In the genomic region with DNA sequence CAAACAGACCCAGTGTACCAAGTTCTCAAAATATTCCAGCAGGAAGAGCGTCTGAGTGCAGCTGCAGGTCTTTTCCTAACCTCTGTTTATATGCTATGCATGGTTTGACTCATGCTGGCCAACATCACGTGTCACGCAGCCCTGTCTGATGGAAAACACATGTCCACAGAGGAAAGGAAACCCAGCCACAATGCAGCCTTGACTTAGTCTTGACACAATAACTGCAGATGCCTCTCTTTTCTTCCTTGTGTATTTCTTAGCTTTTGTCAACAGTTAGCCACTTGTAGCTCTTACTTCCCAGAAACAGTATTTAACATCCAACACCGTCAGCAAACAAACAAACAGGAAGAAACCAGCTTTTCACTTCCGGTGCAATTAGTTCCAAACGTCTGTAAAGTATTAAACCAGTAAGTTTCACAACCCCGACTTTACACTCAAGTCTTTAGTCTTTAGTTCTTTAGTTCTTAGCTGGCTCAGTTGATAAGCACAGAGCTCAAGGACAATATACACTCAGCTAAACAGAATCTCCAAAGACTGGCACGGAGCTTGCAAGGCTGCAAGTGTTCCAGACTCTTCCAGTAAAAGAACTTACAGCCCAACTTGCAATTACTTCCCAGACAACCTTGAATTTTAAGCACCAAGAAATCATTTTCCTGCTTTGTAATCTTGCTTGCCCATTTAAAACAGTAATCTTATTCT, we compare ENCODE assay signal across 8 mouse cellular contexts.
DNase-seq lines count a peak whose midpoint lies in the region; ATAC-seq and TF ChIP-seq lines count a peak whose summit lies in the region.

No protein-coding gene starts in this region.

- no peak for TF ChIP-seq EP300 in heart, postnatal 0 days (IDR thresholded peaks at IDR 0.05; ENCODE audit: low read depth)

- no peaks in the 10 kb centered on the region for H3K27me3 ChIP-seq in heart, postnatal 0 days (ENCODE audit: control insufficient read depth, insufficient read depth, low read length)
- no peaks in the 10 kb centered on the region for H3K27me3 ChIP-seq in limb, embryonic 13.5 days
- no peaks in the 10 kb centered on the region for H3K27me3 ChIP-seq in midbrain, embryonic 14.5 days (ENCODE audit: control insufficient read depth, insufficient read depth, low read length)

- no peaks in the 10 kb centered on the region for H3K36me3 ChIP-seq in heart, postnatal 0 days (replicated peaks; ENCODE audit: control insufficient read depth, insufficient read depth, low read length)
- no peaks in the 10 kb centered on the region for H3K36me3 ChIP-seq in limb, embryonic 13.5 days
- no peaks in the 10 kb centered on the region for H3K36me3 ChIP-seq in midbrain, embryonic 14.5 days (ENCODE audit: control insufficient read depth, insufficient read depth, low read length)

- no peak for TF ChIP-seq CTCF in heart, postnatal 0 days (IDR thresholded peaks at IDR 0.05; ENCODE audit: low read depth)

- WGBS in heart, postnatal 0 days: 38% methylated on average over 8 of the region's 8 CpGs
- WGBS in limb, embryonic 13.5 days: 14% methylated on average over 8 of the region's 8 CpGs
- 86% methylated on average over 8 of the region's 8 CpGs for WGBS in midbrain, embryonic 14.5 days

- peak overlapping the region; percentile 63 for H3K27ac ChIP-seq in heart, postnatal 0 days (ENCODE audit: low read depth)
- H3K27ac ChIP-seq in limb, embryonic 13.5 days: peak overlapping the region; percentile 80
- no peak overlapping the region for H3K27ac ChIP-seq in midbrain, embryonic 14.5 days (replicated peaks; ENCODE audit: low read depth, low read length)

- H3K4me1 ChIP-seq in heart, postnatal 0 days (ENCODE audit: control insufficient read depth, insufficient read depth): peaks cover 29% of the 10 kb centered on the region
- H3K4me1 ChIP-seq in limb, embryonic 13.5 days: peaks cover 34% of the 10 kb centered on the region
- H3K4me1 ChIP-seq in midbrain, embryonic 14.5 days (ENCODE audit: control insufficient read depth, insufficient read depth, low read length): no peaks in the 10 kb centered on the region

- peak; percentile 18 for DNase-seq in adrenal gland, postnatal 10 days
- no peak for DNase-seq in adrenal gland, postnatal 4 days (ENCODE audit: low spot score in 2 of 2)
- peak; percentile 82 for DNase-seq in embryo, embryonic 10 days (ENCODE audit: low spot score)
- DNase-seq in heart, postnatal 0 days (ENCODE audit: low spot score): peak; percentile 63
- DNase-seq in spleen, postnatal 36 days (ENCODE audit: low spot score in 2 of 2): no peak
- DNase-seq in midbrain, embryonic 14.5 days: no peak
- no peak for DNase-seq in testis, postnatal 14 days (ENCODE audit: low spot score)

- H3K9ac ChIP-seq in heart, postnatal 0 days (replicated peaks; ENCODE audit: low read depth, low read length): no peak overlapping the region
- no peak overlapping the region for H3K9ac ChIP-seq in limb, embryonic 13.5 days
- no peak overlapping the region for H3K9ac ChIP-seq in midbrain, embryonic 14.5 days (replicated peaks; ENCODE audit: low read length)

- H3K4me2 ChIP-seq in heart, postnatal 0 days (ENCODE audit: low read depth, low read length): peak overlapping the region; percentile 7; the same call in 1 of the 2 replicates
- H3K4me2 ChIP-seq in limb, embryonic 13.5 days (replicated peaks): peak overlapping the region; percentile 49
- H3K4me2 ChIP-seq in midbrain, embryonic 14.5 days (ENCODE audit: low read length): no peak overlapping the region

- H3K4me3 ChIP-seq in heart, postnatal 0 days (ENCODE audit: low read depth, low read length): no peak overlapping the region
- H3K4me3 ChIP-seq in limb, embryonic 13.5 days: peak overlapping the region; percentile 10; the same call in 1 of the 2 replicates
- no peak overlapping the region for H3K4me3 ChIP-seq in midbrain, embryonic 14.5 days (replicated peaks; ENCODE audit: low read depth, low read length)

- H3K9me3 ChIP-seq in heart, postnatal 0 days (replicated peaks; ENCODE audit: control insufficient read depth, low read length): no peaks in the 10 kb centered on the region
- H3K9me3 ChIP-seq in limb, embryonic 13.5 days: no peaks in the 10 kb centered on the region
- H3K9me3 ChIP-seq in midbrain, embryonic 14.5 days (ENCODE audit: control insufficient read depth, low read length): no peaks in the 10 kb centered on the region

- ATAC-seq in heart, postnatal 0 days (ENCODE audit: insufficient read depth, low read depth): peak; percentile 90
- ATAC-seq in limb, embryonic 13.5 days (ENCODE audit: low FRiP score, low read depth): peak; percentile 94
- no peak for ATAC-seq in midbrain, embryonic 14.5 days (ENCODE audit: low FRiP score, low TSS enrichment)

Comparison
In these comparisons a context has a peak if more than half of its experiments do, and no peak if none do; other contexts are left out.
1. DNase-seq: peak in adrenal gland, postnatal 10 days (single experiment), embryo, embryonic 10 days (single experiment) and heart, postnatal 0 days (single experiment); none in adrenal gland, postnatal 4 days (0 of 2), spleen, postnatal 36 days (0 of 2), midbrain, embryonic 14.5 days (single experiment) and testis, postnatal 14 days (single experiment).